Mouse (Mus musculus) gonadal fat pad, adult 2 months (tissue): ENCODE data around the gene Ppm1l. TPM values are rescaled to one million over a fixed set of nuclear protein-coding genes. Genes with fewer than 3 reads are reported as not detected.

ENCODE experiments used
- DNase-seq: peaks from one replicate; pipeline ENCODE4 v3.0.0-alpha.2; 2012; ENCODE audit warnings: low read depth
- polyA plus RNA-seq: library from polyadenylated mRNA; depleted of rRNA; stranded (reverse); fragments of >200 nt; gene quantifications from 2 replicates; pipeline ENCODE4 v1.2.3, GENCODE M21; 2012; rRNA removed

Gene Ppm1l
- polyA plus RNA-seq, 1 experiment: 1.9 TPM

- DNase-seq: no peak
These were observed 280.6 kb downstream of the Ppm1l start for GRCm38 (mm10) chr3:69597211-69597610.

- no peak for DNase-seq
These were observed 281.2 kb downstream of the Ppm1l start for GRCm38 (mm10) chr3:69597816-69598215.

- DNase-seq: no peak
These were observed 281.9 kb downstream of the Ppm1l start, which contains the start of gene B3galnt1 for GRCm38 (mm10) chr3:69598261-69599165. TSS of gene B3galnt1 (minus strand) at chr3:69598960.

- DNase-seq: no peak
These were observed 282.5 kb downstream of the Ppm1l start for GRCm38 (mm10) chr3:69599166-69599500.

GRCm38 (mm10) chr3:69606923-69607322 is 290.3 kb downstream of the Ppm1l start:
- DNase-seq: no peak

GRCm38 (mm10) chr3:69607468-69607867 is 290.8 kb downstream of the Ppm1l start:
- no peak for DNase-seq

GRCm38 (mm10) chr3:69607909-69608308 is 291.2 kb downstream of the Ppm1l start:
- DNase-seq: no peak

Other genes with a start within 250 kb of the Ppm1l start
- 18.4 and 18.5 TPM in 2 replicates for gene Kpna4, start 189.7 kb upstream of the Ppm1l start, polyA plus RNA-seq
- gene Arl14, start 94.4 kb upstream of the Ppm1l start, polyA plus RNA-seq: not detected in 2 replicates